Mouse (Mus musculus) liver, adult 2 months (tissue): Measurements from ENCODE around the gene C2cd4b. TPM values are rescaled to one million over a fixed set of nuclear protein-coding genes. Genes with fewer than 3 reads are reported as not detected.
"Not testable (repeated sequence)": the region's sequence is repeated elsewhere in the genome, so short reads cannot be mapped to it uniquely, and the experiment has no call there.

Experiments
- DNase-seq: peaks from one replicate; pipeline ENCODE4 v3.0.0-alpha.2; 2011; ENCODE audit warnings: low read depth, low spot score; ENCODE audit errors: extremely low read depth
- H3K27ac ChIP-seq: fragments of 200-500 bp; replicated peaks from 2 replicates; pipeline ENCODE4 v1.5.1; 2012; ENCODE audit warnings: low read depth, mild to moderate bottlenecking, control low read depth, inconsistent platforms, low read length; ENCODE audit not compliant: insufficient read depth
- H3K27me3 ChIP-seq: fragments of 200-500 bp; 2 replicates; pipeline ENCODE4 v1.6.1; 2012; ENCODE audit warnings: mild to moderate bottlenecking, moderate library complexity, low read length, inconsistent platforms; ENCODE audit not compliant: control insufficient read depth, insufficient read depth
- H3K36me3 ChIP-seq: fragments of 200-500 bp; 2 replicates; pipeline ENCODE4 v1.6.1; 2012; ENCODE audit warnings: low read length, inconsistent platforms; ENCODE audit not compliant: control insufficient read depth, insufficient read depth
- H3K4me1 ChIP-seq: fragments of 200-500 bp; 2 replicates; pipeline ENCODE4 v1.6.1; 2011; ENCODE audit warnings: low read length; ENCODE audit not compliant: control insufficient read depth, insufficient read depth
- H3K4me3 ChIP-seq: fragments of 200-500 bp; 2 replicates; pipeline ENCODE4 v1.5.1; 2011; ENCODE audit warnings: low read depth, mild to moderate bottlenecking, control low read depth, low read length, moderate library complexity; ENCODE audit not compliant: insufficient read depth
- H3K79me2 ChIP-seq: fragments of 200-500 bp; 2 replicates; pipeline ENCODE4 v1.6.1; 2012; ENCODE audit warnings: inconsistent platforms, mild to moderate bottlenecking, low read length, moderate library complexity; ENCODE audit not compliant: control insufficient read depth, insufficient read depth
- H3K9ac ChIP-seq: fragments of 200-500 bp; 2 replicates; pipeline ENCODE4 v1.6.1; 2012; ENCODE audit warnings: low read depth, mild to moderate bottlenecking, control low read depth, inconsistent platforms, low read length
- CTCF ChIP-seq: fragments of 200-500 bp; IDR thresholded peaks from 2 replicates; pipeline ENCODE4 v1.5.1; 2011; ENCODE audit warnings: low read depth, low read length, control low read depth
- POLR2A ChIP-seq: fragments of 200-500 bp; IDR thresholded peaks from 2 replicates; pipeline ENCODE4 v1.6.1; 2011; ENCODE audit warnings: low read length, control low read depth; ENCODE audit not compliant: insufficient read depth; ENCODE audit errors: extremely low read depth
- WGBS: fragments of 180-500 bp; shearing (Covaris S2); methylation state at CpG from one replicate; pipeline ENCODE4 v1.1.7; 2018; 5-methylcytosine and 5-hydroxymethylcytosine counted together
- polyA plus RNA-seq: library from polyadenylated mRNA; depleted of rRNA; stranded (reverse); fragments of >200 nt; gene quantifications from 2 replicates; pipeline ENCODE4 v1.2.3, GENCODE M21; 2012
- total RNA-seq: library from RNA; depleted of rRNA; stranded (reverse); fragments of >200 nt; gene quantifications from 2 replicates; pipeline ENCODE4 v1.2.3, GENCODE M21; 2014

The C2cd4b gene
- total and polyA plus RNA-seq, 2 experiments: not detected

DNA sequence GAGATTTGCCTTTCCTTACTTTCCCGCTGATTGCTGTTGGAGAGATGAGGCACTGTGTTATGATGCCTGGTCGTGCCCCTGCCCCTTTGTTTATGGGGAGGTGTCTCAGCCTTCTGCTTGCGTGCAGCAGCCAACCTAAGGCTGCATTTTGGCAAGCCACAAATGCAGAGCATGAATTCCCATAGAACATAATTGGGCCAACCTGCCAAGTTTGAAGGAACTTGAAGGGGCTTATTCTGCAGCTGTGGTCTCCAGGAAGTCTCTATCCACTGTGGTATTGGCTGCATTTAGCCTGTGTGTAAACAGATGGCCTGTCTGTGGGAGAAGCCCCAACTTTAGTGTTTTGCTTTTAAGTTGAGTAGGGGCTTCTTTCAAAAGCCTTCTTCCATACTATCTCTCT is 4.5 kb upstream of the C2cd4b start:
- H3K9ac ChIP-seq: no peak overlapping the region

GRCm38 (mm10) chr9:67758686-67759085 is 551 bp upstream of the C2cd4b start:
- no peak overlapping the region for H3K9ac ChIP-seq
- DNase-seq: peak; percentile 56
- TF ChIP-seq CTCF (peak; percentile 54; the same call in 1 of the 2 replicates), POLR2A (no peak)
- peaks cover 15% of the 10 kb centered on the region; the same call in 1 of the 2 replicates for H3K27me3 ChIP-seq
- H3K79me2 ChIP-seq: no peaks in the 10 kb centered on the region
- no peak overlapping the region for H3K27ac ChIP-seq
- no peaks in the 10 kb centered on the region for H3K4me1 ChIP-seq
- no peak overlapping the region for H3K4me3 ChIP-seq
- no peaks in the 10 kb centered on the region for H3K36me3 ChIP-seq
- 3% methylated on average over 9 of the region's 9 CpGs for WGBS

More for the DNA sequence above, 4.5 kb upstream of the C2cd4b start:
- Histone ChIP-seq H3K4me3 (no peak overlapping the region), H3K79me2 (no peaks in the 10 kb centered on the region), H3K27me3 (peaks cover 7% of the 10 kb centered on the region; the same call in 1 of the 2 replicates), H3K4me1 (no peaks in the 10 kb centered on the region), H3K27ac (no peak overlapping the region), H3K36me3 (no peaks in the 10 kb centered on the region)
- no peak for TF ChIP-seq POLR2A
- TF ChIP-seq CTCF: no peak
- no peak for DNase-seq
- 77% methylated on average over 3 of the region's 3 CpGs for WGBS

DNA sequence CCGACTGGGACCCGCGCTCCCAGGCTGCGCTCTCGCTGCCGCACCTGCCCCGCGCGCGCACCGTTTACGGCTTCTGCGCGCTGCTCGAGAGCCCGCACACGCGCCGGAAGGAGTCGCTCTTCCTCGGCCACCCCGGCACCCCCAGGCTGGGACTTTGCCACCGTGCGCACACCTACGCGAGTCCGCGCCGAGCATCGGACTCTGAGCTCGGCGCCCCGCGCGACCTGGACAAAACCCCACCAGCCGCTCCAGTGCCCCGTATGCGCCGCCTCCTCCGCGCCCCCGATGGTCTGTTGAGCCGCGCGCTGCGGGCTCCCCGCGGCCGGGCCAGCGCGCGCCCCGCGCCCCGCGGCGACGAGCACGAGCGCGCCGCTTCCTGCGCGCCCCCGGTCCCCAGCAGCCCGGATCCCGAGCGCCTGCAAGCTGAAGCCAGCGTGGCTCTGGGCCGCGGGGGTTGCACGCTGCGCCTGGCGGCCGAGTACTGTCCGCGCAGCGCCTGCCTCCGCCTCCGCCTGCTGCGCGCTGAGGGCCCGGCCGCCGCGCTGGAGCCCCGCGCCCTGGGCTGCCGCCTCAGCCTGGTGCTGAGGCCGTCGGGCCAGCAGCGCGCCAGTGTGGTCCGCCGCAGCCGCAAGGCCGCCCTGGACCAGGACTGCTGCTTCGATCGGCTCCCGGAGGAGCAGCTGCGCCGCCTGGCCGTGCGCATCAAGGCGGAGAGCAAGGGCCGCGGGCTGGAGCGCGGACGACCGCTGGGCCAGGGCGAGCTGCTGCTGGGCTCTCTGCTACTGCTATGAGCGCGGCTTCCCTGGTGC is 923 bp downstream of the C2cd4b start:
- not testable (repeated sequence) for H3K27ac ChIP-seq, H3K9ac ChIP-seq, DNase-seq, H3K36me3 ChIP-seq, H3K79me2 ChIP-seq, H3K4me1 ChIP-seq
- peak overlapping the region; percentile 24; the same call in 1 of the 2 replicates for H3K4me3 ChIP-seq
- 1% methylated on average over 108 of the region's 114 CpGs for WGBS
- peaks cover 15% of the 10 kb centered on the region; the same call in 1 of the 2 replicates for H3K27me3 ChIP-seq

GRCm38 (mm10) chr9:67760991-67761390 is 1.8 kb downstream of the C2cd4b start:
- H3K27me3 ChIP-seq: peaks cover 15% of the 10 kb centered on the region; the same call in 1 of the 2 replicates
- H3K36me3 ChIP-seq: no peaks in the 10 kb centered on the region
- H3K4me1 ChIP-seq: 0 out of 2 replicates have a peak, but pooled peaks cover 2% of the 10 kb centered on the region
- no peak overlapping the region for H3K9ac ChIP-seq
- no peaks in the 10 kb centered on the region for H3K79me2 ChIP-seq
- no peak for DNase-seq
- 84% methylated on average over 6 of the region's 6 CpGs for WGBS
- no peak overlapping the region for H3K4me3 ChIP-seq
- TF ChIP-seq CTCF (no peak), POLR2A (no peak)
- no peak overlapping the region for H3K27ac ChIP-seq

DNA sequence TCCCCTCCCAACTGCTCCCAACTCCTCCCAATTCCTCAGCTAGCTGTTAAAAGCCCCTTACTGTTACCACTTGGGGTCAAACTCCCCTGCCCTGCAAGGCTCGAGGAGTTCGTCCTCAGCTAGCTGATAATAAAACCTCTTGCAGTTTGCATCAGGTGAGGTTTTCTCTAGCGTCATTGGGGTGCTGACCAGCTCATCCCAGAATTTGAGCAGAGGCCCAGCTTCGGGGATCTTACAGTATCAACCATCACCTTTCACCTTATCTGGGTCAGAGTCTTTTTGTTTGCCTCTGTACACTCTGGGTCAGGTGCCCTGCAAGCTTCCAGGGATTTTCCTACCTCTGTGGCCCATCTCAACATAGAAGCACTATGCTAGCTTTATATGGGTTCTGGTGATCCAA is 4.1 kb downstream of the C2cd4b start:
- Histone ChIP-seq H3K36me3 (no peaks in the 10 kb centered on the region), H3K79me2 (no peaks in the 10 kb centered on the region), H3K27me3 (peaks cover 15% of the 10 kb centered on the region; the same call in 1 of the 2 replicates), H3K4me3 (no peak overlapping the region), H3K4me1 (0 out of 2 replicates have a peak, but pooled peaks cover 2% of the 10 kb centered on the region), H3K27ac (no peak overlapping the region), H3K9ac (no peak overlapping the region)
- DNase-seq: no peak
- TF ChIP-seq POLR2A: no peak
- no peak for TF ChIP-seq CTCF
- 78% methylated on average over 4 of the region's 4 CpGs for WGBS

GRCm38 (mm10) chr9:67766405-67766804 is 7.2 kb downstream of the C2cd4b start:
- no peak overlapping the region for H3K9ac ChIP-seq
- WGBS: 58% methylated on average over 4 of the region's 4 CpGs
- no peak overlapping the region for H3K4me3 ChIP-seq
- no peak for TF ChIP-seq CTCF
- DNase-seq: no peak
- peaks cover 3% of the 10 kb centered on the region; the same call in 1 of the 2 replicates for H3K27me3 ChIP-seq
- H3K36me3 ChIP-seq: no peaks in the 10 kb centered on the region
- no peak overlapping the region for H3K27ac ChIP-seq
- 0 out of 2 replicates have a peak, but pooled peaks cover 2% of the 10 kb centered on the region for H3K4me1 ChIP-seq
- no peaks in the 10 kb centered on the region for H3K79me2 ChIP-seq
